Mouse (Mus musculus) frontal cortex, adult (tissue): Measurements from ENCODE around the gene Iqschfp.

Experiments used
- ATAC-seq: cut with Nextera tagmentation; 2 replicates; pipeline ENCODE4 v1.9.2; 2017; ENCODE audit warnings: mild to moderate bottlenecking, moderate library complexity, mixed read lengths; ENCODE audit not compliant: low TSS enrichment

Iqschfp gene

DNA sequence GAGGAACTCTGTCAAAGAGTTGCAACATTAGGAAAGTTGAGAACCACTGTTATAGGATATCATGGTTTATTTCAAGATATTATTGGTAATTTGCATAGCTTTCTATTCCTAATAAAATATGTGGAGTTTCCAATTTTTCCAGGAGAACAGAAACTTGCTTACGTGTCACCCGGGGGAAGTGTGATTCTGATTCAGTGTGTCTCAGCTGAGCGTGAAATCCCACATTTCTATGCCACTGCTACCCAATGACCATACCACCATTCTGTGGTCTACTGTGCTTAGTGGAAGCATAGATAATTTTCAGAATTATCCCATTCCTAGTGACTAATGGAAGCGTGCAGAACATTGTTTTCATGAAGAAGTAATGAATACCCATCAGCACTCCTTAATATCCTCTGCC lies 704.9 kb downstream of the Iqschfp start:
- ATAC-seq: no peak

DNA sequence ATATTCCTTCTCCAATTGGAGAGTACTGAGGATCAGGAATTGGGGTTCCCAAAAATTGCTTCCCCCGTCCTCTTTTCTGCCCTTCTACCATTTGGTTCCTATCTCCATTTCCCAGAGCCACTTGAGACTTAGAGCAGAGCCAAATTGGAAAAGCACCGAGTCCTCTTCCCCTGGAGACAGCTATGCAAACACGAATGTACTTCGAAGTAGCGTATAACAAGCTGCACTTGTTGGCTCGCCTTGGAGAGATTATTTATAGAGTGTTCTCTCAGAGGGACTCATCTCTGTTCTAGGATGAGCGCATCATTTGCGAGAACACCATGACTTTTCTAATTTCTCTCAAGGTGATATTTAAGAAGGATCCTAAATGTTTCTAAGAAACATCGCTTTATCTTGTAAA lies 710.9 kb downstream of the Iqschfp start:
- peak; percentile 71 for ATAC-seq

DNA sequence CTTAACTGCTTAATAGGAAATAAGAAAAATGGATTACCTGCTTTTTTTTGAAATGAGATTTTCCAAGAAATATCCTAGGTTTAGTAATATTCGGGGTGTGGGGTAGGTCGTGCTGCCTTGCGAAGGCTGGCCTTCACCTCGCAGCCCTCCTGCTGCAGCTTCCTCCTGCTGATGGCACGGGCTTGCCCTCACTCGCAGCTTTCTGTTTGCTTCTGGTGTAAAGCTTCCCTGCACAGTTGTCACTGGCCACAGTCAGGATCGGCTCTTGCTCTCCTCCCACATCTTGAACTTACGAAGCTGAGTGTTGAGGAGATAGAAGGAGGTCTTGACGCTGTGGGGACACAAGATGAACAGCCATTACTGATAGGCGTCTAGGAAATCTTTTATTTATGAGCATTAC lies 712.4 kb downstream of the Iqschfp start:
- no peak for ATAC-seq

DNA sequence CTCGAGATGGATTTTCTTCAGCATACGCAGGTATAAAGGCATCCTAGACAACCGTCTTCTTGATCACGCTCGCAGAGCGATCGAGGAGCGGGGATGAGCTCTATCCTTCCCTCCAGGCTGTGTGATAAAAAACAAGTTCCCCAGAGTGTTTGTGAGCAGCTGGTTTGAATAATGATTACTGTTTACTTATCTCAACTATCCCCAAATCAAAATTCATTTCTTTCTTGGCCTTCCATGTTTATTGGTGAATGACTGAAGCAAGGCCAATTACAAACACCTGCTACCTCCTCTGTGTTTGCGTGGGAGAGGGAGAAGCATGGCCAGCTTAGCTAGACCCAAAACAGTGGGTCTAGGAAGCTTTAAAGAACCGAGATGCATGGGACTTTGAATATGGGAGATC lies 712.9 kb downstream of the Iqschfp start:
- ATAC-seq: no peak

DNA sequence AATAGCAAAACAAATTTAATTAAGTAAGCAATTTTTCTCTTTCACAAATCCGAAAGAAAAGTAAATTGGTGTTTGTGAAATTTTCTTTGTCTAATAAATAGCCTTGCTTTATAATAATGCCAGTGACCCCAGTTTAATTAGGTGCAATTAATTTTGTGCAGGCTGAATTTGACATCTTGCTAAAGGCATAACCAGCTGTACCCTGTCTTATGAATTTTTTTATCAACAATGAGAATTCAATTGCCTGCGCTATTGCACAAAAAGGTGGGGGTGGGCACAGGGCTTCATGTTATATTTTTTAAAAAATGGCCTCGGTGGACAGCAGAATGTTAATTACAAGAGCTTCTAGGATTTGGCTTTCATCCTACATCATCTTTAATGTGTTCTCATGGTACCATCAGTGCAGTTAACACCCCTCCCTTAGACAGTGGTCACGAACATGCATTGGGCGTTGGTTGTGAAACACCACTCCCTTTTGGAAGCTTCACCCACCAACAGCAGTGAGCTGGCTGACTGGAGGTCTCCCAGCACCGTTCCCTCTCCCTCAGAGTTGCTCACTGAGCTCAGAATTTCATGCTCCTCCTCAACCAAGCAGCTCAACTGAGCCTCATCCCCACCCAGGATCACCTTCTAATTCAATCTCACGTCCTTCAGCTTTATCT lies 714.0 kb downstream of the Iqschfp start:
- peak; percentile 5; the same call in 1 of the 2 replicates for ATAC-seq

DNA sequence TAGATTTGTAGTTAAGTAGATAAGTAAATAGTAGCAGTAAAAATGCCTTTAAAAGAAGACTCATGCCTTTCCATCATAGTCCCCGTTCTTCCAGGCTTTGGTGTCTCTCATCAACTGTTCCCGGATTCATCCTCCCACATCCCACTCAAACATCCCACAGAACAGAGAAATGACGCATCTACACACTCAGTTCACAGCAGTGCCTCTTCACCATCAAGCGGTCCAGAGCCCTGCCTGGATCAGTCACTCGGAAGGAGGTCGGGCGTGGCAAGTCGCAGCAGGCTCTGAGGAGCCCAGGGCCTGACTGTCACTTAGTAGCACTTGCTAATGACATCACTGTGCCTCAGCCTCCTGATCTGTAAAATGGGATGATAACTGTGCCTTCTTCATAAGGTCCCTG lies 714.7 kb downstream of the Iqschfp start:
- ATAC-seq: peak; percentile 35

DNA sequence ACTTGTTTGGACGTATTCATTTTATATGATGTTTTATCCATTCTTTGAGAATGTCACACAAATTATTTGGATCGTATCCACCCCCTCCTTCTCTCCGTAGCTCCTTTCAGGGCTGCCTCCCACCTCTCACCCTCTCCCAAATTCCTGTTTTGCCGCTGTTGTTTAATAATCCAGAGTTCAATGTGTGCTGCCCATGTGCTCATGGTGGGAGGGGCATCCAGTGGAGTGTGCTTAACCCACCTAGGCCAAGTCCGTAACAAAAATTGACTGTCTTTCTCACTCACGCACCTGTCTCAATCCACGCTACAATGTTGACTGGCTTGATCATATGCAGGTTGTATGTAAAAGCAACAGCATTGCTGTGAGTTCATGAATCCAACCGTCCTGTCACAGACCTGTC lies 715.3 kb downstream of the Iqschfp start:
- ATAC-seq: no peak

DNA sequence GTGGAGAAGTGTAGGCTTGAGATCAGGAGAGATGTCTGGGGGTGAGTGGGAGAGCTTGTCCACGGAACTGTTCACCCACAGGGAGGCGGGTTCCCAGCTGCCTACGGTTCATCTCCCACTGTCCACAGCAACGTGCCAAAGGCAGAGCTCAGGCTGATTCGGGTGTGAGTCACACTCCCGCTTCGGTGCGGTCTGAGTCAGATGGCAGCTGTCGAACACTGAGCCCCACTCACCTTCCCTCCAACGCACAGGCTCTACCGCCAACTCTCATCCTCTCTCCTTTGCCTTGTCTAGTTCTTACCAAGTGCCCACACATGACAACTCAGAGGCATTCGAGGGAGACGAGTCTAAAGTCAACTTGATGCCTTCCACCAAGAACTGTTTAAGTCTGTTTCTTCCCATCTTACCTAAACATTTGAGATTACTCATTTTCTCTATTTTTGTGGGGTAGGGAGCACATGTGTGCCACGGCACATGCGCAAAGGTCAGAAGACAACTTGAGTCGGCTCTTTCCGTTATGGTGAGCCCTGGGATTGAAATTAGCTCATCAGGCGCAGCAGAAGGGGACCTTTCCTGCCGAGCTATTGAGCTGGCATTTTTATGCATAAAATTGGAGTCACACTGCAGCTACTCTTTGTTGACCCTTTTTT lies 716.9 kb downstream of the Iqschfp start:
- peak; percentile 64 for ATAC-seq

DNA sequence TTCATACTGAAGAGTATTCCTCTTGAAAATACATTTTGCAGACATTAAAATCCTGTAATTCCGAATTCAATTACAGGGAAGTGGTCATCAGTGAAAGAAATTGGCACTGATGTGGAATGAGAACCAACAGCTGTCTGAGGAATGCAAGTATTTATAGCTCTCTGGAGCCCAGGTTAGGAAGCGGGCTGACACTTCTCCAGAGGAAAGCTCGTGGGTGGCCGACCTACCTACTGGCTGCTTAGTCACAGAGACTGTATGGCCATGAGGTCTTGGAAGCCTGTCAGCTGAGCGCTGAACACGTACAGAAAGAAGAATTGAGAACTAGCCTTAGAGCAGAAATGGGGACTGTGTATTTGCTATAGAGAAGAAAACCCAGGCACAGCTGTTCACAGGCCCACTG lies 718.0 kb downstream of the Iqschfp start:
- peak; percentile 11 for ATAC-seq

DNA sequence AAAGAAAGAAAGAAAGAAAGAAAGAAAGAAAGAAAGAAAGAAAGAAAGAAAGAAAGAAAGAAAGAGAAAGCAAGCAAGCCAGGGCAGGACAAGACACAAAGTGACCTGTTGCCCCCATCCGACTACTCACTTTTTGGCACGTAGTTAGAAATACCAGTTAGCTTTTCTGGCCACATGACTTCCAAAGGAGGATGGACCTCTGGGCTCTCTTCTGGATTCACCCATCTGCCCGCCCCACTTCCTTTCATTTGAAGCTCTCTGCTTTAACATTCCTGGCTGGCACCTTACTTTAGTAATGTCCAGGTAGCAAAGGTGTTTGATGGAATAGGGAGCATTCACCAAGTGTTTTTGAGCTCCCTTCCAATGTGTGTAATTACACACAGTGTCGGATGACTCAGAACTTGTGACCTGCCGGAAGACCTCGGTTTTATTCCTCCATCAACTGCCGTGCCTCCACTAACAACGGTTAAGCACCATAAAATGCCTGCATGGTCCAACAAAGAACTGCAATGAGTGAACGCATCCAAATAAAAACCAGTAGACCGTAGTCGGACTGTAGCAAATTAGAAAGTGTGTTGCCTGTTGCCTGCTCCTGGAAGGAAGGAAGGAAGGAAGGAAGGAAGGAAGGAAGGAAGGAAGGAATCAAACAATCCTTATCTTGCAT lies 718.7 kb downstream of the Iqschfp start:
- no peak for ATAC-seq

DNA sequence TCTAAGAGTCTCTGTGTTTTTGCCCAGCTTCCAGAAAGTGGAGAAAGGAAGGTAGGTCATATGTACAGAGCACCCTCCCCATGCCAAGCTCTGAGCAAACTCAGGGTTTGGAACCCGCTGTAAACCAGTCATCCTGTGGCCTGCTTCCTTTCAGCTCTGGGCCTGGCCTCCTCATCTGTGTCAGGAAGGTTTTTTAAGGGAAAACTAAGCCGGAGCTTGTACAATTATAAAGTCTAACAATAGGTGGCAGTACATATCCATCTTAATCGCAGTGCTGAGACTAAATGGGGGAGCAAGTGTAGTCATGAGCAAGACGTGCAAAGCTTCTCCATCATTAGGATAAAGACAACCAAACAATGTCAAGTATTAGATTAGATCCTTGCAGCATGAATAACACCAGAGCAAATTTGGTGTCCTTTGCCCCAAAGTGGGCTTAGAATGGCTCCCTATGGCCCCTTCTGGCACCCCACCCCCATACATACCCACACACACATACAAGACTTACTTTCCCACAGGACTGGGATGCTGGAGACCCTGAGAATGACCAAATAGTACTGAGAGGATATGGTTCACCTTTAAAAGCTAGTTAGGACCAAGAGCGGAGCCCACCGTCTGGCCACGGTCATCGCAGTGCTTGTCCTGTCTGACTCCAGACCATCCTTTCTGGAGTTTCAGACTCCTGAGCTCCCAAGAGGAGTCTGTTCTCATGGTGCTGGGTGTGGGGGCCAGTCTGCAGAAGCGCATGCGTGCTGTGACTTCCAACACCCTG lies 723.2 kb downstream of the Iqschfp start:
- peak; percentile 51 for ATAC-seq

DNA sequence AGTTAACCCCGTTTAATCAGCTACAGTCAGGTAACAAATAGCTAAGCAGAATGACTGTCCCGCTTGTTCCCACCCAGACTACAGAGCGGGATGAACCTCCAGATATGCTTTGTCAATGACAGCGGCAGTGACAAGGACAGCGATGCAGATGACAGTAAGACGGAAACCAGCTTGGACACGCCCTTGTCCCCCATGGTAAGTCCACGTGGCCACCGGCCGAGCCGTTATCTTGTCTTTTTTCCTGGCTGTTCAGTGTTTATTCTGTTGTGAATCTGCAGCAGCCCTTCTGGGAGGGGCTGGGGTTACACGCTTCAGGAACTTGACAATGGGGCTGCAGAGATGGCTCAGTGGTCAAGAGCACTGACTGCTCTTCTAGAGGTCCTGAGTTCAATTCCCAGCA lies 724.3 kb downstream of the Iqschfp start:
- no peak for ATAC-seq

DNA sequence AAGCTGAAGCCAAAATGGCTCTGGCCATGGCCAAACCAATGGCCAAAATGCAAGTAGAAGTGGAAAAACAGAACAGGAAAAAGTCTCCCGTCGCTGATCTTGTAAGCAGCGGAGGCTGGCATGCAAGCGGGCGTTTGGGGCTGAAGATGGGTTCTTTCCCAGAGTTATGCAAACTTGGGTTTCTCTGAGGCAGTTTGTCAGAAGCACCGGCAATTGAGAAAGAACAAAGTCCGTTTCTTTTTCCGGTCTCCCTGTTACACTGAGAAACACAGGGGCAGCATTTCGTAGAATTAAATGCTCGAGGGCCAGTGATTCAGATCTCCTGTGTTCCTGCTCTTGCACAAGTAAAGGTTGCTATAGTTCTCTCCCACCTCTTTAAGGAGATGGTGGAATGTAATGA lies 725.7 kb downstream of the Iqschfp start:
- ATAC-seq: no peak

DNA sequence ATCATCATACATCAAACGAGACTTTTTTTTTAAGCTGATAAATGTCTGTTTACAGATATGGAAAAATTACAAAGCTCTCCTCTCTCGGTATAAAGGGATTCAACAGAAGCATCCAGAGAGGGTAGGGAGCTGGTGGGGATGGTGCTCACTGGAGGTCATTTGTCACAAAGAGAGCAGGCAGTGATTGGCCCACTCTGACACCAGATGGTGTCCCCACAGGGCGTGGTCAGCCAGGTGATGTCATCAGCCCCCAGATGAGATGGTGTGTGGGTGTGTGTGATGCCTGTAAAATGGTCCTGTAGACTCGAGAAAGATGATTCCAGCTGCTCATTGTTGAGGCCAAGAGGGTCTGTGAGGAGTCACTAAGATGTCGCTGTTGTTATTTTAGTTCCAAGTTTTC lies 727.1 kb downstream of the Iqschfp start:
- 0 out of 2 replicates have a peak, but pooled peaks have one; percentile 14 for ATAC-seq

DNA sequence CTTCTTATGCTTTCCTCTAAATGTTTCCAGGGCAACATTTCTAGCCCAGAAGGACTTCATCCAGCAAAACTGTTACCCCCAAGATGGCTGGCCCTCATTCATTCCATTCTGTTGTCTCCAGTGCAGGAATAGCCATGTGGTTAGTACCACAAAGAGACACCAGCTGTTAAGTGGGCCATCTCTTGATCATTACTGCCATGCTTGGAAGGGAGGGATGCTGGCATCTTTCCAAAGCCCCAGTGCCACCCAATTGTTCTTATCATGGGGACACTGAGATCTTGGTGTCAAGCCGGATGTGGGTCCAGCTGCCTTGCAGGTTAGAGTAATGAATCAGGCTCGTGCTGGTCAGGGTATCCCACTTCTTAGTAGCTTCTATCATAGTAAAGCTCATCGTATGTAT lies 729.9 kb downstream of the Iqschfp start:
- no peak for ATAC-seq

DNA sequence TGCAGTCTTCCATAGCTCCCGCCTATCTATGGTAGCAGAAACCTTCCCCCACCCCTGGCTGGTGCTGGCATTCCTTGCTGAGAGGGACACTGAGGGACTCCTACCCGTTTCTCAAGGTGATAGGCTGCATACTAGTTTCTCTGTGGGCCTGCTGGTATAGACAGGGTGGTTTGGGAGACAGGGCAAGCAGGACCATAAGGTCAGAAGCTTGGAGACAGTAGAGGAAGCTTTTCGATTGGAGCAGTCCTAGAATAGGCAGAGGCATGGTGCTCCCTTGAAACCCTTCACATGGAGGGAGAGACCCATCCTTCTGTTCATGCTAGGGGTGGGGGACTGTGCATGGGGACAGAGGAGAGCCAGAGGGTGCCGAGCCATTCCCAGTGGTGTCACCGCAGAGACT lies 731.0 kb downstream of the Iqschfp start:
- no peak for ATAC-seq

DNA sequence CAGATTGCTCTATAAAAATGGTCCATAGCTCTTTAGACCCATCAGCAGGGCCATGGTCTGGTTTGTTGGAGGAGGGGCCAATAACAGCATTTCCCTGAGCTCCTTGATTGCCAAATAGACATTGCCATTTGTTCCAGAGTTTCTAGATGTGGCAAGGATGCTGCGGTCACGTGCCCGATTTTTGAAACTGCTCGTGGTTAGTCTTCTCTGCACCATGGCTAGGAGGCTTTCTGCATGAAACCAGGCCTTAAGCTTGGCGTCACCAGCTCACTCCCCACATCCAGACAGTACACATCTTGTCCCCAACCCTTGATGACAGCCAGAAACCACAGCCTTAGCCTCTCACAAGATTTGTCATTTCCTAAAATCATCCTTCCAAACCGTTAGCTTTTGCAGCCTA lies 732.4 kb downstream of the Iqschfp start:
- ATAC-seq: no peak

DNA sequence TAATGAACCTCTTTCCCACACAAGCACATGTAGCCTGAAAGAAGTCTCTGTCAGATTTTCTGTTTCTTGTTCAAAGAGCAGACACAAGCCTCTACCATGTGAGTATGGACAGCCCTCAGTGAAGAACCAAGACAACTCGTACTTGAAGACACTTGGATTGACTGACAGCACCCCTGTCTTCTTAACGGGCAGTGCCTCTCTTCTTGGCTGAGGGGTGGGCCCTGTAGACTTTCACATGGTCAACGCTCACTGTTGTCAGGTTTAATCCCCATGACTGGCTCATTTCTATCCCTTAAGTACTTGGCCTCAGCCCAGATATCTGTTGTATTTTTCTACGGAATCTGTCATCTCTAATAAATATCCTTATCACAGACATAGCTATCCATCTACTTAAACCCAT lies 738.2 kb downstream of the Iqschfp start:
- ATAC-seq: no peak

DNA sequence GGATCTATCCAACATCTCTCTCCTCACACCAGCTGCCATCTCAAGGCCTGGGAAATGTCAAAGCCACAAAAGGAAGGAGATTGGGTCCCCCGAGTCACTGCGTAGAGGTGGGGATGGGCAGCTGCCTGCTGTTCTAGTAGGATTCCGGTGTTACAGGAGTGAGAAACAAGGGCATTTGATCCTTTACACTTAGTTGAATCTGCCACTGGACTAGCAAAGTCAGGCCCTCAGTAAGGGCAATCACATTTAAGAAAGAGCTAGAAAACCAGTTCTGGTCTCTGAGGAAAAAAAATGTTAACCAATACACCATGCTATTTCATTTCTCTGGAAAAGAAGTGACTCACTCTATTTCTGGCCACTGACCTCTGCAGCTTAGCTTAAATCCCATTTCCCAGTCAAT lies 738.8 kb downstream of the Iqschfp start:
- ATAC-seq: no peak

DNA sequence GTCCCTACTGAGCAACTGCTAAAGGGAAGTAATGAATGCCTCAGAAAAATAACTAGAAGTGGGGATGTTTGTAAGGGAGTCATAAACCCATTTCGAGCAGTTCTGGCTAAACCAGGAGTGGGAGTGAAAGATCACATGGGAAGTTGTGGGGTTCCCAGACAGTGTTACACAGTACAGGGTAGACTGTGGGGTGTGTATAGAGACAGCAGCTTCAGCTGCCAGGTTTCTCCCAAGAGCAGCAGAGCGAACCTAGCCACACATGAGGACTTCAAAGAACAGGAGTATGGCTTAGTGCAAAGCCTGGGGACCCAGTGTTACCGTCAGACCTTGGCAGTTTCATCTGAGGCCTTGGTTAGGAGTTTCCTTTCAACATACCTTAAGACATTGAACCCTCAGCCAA lies 740.7 kb downstream of the Iqschfp start:
- peak; percentile 31 for ATAC-seq

DNA sequence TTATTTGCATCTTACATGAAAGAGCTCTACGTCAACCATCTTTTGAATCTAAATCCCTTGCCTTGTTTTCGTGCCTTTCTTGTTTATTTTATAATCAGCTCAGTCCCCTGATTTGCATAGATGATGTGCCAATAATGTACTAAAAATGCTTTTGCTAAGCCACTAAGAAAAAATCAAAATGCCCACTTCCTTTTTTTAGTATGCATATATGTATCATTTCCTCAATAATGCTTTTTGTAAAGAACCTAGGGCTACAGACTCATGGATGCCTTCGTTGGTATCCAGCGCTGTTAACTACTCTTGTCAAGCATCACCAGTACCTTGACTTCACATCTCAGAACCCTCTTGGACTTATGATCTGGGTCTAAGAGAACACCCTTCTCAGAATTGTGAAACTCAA lies 741.5 kb downstream of the Iqschfp start:
- no peak for ATAC-seq

DNA sequence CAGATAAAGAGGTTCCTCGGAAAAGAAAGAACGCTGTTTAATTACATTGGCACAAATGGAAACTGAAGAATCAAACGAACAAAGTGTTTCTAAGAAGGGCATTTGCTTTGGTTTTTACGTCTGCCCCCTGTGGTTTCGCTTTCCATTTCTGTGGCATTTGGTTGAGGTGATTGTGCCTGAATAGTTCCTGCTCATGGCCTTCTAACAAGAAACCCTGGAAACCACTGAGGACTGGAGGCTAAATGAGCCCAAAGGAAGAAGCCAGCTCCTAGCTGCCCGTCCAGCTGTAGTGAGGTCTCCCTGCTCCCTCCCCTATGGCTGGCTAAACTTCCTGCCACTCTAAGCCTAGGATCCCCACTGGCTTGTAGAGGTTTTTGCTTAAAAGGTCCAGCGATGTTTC lies 745.9 kb downstream of the Iqschfp start:
- ATAC-seq: no peak; the same call in 1 of the 2 replicates

DNA sequence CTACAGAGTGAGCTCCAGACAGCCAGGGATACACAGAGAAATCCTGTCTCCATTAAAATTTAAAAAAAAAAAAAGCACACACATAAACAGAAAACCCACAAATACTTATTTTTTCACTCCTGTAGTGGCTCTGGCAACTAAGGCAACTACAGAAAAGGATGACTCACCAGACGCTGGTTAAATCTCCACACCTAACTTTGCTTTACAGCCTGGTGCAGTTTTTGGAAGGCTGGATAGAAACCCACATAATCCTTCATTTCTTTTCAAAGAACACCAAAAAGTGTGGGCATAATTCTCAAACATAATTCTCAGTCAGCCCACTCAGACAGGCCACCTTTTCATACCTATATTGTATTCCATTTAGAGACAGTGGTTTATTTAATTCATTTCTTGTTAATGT lies 746.7 kb downstream of the Iqschfp start:
- peak; percentile 91 for ATAC-seq
